Mouse (Mus musculus) CD4-positive, CD25-positive, alpha-beta regulatory T cell, adult 2 months (primary cell): ENCODE data around the gene Cox5b.
"Not testable (repeated sequence)": the region's sequence is repeated elsewhere in the genome, so short reads cannot be mapped to it uniquely, and the experiment has no call there.

ENCODE experiments used
- DNase-seq: peaks from one replicate; pipeline ENCODE4 v3.0.0-alpha.2; 2012; ENCODE audit warnings: low read depth, low spot score

Gene Cox5b

DNA sequence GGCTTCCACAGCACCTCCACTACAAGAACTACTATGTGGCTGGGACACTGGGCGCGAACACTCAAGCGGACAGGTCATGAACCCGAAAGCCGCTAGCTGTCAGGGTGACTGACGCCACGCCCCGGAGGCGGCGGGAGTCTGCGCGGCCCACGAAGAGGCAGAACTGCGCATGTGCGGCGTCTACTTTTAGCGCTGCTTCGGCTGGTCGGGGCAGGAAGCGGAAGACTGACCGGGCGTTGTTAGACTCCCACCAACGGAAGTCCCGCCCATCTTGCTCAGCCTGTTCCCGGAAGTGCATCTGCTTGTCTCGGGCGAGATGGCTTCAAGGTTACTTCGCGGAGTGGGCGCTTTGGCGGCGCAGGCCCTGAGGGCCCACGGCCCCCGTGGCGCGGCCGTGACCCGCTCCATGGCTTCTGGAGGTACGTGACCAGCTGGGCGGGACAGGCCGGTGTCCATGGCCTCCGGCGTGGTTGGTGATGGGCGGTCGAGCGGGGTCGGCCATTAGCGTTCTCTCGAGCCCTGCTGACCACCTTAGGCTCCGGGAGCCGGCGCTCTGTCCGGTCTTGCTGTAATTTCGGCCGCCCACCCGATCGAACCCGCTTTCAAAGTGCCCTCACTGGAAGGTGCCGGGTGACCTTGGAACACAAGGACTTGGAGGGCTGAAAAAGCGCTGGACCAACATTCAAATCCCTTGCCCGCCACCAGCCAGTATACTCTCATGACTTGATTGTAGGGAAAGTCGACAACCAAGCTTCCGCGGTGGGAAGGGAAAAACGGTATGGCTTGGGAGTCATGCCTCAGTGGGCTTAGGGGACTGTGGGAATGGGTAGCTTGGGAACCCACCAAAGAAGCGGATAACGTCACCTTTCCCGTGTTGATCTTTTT lies at the start of gene Cox5b:
Gene Cox5b (plus strand): TSS at position 179 of the 885 bp plus-strand sequence.
- peak; percentile 99 for DNase-seq

DNA sequence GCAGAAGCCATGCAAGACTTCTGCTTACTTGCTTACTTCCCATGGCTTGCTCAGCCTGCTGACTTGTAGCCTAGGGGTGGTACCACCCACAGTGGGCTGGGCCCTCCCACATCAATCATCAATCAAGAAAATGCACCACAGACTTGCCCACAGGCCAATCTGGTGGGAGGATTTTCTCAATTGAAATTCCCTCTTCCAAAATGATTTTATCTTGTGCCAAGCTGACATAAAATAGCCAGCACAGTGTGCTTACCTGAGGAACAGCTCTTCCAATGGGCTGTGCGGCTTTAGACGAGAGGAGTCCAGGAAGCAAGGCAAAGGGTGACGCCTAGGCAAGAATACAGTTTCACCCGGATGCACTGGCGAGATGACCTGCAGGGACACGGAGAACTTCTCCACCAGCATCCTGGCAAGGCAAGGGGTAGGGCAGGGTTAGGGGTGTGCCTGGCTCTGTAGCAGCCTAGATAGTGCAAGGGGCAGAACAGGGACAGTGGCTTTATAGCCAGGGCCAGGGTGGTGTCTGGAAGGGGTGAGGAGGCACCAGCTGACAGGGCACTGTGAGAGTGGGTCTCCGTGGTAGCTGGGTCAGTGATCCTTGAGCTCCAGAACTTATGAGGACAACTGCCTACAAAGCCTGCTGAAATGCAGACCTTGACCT lies 47.2 kb upstream of the Cox5b start:
- DNase-seq = no peak

DNA sequence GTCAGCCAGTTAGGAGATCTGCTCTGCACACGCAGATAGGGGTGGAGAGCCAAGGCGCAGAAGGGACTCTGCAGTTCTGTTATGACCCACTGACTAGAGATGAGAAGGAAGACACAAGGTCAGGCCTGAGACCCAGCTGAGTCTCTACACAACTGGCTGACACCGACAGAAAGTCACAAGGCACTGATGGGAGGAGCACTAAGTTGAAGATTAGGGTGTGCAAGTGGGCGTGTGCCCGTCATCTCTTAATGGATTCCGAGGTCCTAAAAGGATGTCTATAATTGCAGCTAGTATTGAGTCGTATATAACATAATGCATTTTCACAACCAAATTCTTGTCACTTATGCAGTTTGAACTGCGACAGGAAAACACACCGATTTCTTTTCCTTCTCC lies 46.6 kb upstream of the Cox5b start:
- no peak for DNase-seq

DNA sequence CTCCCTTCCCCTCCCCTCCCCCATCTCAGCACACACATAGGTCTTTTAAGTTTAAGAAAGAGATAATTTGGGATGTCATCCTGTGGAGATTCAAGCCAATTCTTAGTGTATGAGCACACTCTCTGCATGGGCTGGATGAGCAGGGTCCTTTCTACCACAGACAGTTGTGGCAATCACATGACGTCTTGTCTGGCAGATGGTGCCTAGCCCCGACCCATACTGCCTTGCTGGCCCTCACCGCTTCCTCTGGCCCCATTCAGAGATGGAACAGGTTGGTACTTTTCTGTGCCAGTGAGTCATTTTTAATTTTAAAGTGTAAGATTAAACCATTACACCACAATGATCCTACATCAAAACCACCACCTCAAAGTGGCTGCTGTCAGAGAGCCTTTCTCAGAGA lies 45.0 kb upstream of the Cox5b start:
- DNase-seq = peak; percentile 41

DNA sequence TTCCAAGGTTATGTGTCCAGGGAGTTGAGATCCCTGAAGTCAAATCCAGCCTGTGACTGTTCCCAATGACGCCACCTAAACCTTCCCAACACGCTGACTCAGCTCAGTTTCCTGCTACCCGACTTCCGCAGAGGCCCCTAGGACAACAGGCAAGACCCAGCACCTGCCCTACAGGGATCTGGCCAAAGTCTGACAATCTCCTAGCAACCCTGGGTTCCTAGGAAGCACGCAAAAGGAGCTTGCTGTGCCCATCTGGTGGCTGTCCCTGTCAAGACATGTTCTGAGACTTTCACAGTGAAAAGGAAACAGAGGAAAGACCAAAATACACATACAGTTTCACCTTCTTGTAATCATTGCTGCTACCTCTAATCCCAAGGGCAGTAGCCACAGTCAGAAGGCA lies 43.6 kb upstream of the Cox5b start:
- DNase-seq = no peak

DNA sequence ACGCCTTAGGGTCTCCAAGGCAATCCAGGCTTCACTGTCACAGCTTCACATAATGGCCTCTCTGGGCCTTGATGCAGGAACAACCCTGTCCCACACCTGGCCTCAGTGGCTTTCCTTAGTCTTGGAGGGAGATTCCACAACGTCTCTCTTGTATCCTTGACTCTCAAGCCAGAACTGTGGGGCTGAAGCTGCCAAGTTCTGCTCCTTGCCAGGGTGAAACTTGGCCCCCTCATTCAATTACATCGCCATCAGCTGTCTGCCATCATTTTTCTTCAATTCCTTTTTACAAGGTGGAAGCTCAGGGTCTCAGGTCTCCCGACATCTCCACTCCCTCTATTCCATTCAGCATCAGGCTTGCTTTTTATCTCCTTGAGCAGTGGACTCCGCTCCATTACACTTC lies 36.2 kb upstream of the Cox5b start:
- DNase-seq = no peak

DNA sequence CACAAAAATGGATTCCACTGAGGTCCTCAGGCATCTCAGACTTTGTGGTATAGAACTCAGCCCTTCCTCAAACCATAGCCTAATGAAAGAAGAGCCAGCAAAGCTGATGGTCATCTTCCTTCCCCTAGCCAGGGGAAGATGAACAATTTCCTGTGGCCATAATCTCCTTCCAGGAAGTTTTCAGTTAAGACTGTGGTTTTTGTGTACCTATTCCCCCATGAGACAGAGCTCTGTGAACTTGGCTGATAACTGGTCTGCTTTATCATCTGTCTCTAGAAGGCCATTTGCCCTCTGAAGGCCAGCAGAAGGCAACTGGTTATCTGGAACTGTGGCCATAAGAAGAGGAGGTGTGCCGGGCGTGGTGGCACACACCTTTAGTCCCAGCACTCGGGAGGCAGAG lies 35.0 kb upstream of the Cox5b start:
- no peak for DNase-seq

DNA sequence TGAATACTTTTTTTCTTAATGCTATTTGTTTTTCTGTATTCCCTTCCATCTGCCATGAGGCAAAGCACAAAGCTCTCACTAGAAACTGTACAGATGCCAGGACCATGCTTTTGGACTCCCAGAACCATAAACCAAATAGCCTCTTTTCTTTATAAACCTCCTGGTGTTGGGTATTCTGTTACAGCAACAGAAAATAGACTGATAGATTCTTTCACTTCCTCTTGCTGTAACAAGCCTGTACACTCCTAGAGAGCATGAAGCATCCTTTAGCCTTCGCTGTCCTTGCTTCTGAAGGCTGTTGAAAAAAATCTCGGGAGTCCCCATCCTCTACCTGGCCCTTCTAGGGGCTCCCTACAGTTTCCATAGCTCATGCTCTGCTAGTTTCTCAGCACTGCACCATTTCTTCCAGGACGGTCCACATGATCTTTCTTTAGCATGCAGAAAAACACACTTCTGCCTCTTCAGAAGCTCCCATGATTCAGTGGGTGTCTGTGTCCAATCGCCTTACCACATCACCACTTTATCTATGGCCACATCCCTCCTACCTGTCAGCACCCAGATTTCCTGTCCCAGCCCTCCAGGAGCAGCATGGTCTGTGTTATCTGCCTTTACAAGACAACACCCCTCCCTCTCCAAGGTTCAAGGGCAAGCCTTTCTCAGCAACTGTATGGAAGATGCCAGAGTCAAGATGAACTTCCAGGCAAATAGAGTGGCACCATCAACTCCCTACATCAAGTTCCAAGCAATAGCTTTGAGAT lies 33.4 kb upstream of the Cox5b start:
- DNase-seq = no peak

DNA sequence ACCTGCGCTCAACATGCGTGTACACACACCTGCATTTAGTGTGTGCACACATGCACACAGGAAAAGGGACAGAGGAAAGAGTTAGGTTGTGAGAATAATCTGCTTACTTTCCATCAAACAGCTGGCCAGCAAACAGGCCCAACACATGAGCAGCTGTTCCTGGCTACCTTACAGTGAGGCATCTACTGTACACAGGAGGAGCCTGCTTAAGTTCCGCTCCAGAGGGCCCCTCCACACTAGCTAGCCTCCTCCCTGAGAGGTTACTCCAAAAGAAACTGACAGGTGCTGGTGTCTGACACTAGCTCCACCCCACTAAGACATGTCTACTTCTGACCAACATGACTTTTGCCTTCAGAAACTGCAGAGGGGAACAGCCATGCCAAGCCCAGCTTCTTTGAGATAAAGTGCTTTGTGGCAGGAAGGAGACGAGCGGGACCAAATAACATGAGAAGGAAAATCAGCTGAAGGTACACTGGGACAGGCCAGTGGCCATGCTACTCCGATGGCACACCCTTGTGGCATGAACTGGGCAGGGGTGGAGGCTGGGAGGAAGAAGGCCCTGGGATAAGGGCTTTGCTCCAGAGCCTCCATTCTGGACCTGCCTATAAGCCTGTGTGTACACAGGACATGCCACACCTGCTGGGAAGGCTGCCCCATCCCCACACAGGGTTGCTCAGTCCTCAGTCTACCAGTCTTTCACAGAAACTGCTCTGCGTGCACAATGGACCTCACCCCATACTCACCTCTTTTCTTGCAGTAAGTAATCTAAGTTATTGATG lies 32.4 kb upstream of the Cox5b start:
- DNase-seq = no peak

DNA sequence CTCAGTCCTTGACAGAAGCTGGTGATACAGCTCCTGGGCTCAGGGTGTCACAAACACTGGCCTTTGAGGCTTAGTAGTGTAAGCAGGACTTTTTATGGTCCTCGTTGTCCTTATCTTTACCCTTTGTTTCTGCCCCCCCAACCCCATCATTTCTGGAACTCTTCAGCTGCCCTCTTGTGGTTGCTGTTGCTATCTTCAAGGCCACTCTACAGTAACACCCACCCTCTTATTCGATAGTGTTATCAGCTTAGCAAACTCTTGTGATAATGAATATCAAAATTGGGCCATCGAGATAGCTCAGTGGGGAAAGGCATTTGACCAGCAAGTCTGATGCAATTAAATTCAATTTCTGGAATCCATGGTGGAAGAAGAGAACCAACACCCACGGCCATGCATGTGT lies 26.8 kb upstream of the Cox5b start:
- no peak for DNase-seq

DNA sequence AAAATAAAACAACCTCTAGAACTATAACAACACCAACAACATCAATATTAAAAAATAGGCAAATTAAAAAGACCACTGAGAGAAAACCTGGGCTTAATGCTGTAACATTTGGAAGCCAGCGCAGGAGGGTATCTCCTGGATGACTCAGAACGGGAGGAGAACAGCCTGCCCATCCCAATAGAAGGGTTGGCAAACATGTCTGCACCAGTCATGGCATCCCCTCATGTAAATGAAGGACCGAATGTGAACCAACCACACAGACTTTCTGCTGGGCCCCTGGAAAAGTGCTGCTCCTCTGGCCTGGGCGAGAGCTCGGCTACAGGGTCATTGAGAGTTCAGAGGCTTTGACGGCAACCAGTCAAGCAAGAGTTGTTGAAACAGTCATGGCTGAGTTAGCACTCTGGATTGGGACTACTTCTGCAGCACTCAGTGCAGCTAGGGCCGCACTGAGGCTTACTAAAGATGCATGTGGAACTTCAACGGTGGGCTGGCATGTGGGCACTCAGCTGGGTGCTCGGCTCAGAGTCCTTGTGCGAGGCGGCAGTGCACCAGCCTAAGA lies 26.0 kb upstream of the Cox5b start:
- no peak for DNase-seq

DNA sequence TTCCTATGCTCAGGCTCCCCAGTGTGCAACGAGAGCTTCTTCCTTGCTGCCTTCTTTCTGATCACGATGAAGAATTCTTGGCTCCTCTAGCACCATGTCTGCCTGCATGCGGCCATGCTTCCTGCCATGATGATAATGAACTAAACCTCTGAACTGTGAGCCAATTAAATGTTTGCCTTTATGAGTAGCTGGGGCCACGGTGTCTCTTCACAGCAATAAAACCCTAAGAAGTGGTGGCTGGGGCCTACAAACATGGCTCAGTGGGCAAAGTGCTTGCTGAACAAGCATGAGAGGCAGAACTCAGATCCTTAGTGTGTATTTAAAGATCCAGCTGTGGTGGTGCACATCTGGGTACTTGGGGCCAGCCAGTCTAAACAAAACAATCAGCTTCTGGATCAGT lies 25.3 kb upstream of the Cox5b start:
- no peak for DNase-seq

DNA sequence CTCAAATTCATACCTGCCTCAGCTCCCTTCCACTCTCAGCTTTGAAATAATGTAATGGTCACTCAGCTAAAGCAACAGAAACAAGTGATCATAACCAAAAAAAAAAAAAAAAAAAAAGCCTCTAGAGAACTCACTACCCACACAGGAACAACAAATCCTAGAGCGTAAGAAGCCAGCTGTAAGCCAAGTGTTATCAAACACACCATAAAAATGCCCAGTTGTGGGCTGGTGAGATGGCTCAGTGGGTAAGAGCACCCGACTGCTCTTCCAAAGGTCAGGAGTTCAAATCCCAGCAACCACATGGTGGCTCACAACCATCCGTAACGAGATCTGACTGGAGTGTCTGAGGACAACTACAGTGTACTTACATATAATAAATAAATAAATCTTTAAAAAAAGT lies 23.2 kb upstream of the Cox5b start:
- DNase-seq = not testable (repeated sequence)

DNA sequence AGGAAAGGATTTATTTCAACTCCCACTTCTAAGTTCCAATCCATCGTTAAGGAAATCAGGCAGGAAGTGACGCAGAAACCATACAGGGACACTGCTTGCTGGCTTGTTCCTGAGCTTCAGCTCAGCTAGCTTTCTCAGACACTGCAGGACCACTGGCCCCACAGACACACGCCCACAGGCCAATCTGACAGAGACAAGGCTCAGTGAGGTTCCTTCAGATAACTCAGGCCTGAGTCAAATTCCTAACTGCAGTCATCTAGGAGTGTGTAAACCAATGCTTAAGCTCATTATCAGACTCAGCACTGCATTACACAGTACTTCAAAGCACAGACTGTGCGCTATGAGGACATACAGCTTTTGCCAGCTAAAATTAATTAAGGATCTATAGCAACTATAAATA lies 21.0 kb upstream of the Cox5b start:
- no peak for DNase-seq

DNA sequence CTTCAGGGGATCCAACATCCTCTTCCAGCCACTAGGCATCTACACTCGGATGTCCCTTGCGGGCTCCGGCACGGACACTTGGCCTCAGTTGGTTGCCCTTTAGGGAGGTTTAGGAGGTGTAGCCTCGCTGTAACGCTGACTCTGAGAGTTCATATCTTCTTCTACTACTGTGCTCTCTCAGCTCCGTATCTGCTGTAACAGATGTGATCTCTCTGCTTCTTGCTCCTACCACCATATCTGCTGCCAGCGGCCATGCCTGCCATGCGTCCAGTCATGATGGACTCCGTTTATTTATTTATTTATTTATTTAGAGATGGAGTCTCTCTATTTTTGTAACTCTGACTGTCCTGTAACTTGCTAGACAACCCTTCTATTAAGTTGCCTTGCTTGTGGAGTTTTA lies 20.0 kb upstream of the Cox5b start:
- no peak for DNase-seq

DNA sequence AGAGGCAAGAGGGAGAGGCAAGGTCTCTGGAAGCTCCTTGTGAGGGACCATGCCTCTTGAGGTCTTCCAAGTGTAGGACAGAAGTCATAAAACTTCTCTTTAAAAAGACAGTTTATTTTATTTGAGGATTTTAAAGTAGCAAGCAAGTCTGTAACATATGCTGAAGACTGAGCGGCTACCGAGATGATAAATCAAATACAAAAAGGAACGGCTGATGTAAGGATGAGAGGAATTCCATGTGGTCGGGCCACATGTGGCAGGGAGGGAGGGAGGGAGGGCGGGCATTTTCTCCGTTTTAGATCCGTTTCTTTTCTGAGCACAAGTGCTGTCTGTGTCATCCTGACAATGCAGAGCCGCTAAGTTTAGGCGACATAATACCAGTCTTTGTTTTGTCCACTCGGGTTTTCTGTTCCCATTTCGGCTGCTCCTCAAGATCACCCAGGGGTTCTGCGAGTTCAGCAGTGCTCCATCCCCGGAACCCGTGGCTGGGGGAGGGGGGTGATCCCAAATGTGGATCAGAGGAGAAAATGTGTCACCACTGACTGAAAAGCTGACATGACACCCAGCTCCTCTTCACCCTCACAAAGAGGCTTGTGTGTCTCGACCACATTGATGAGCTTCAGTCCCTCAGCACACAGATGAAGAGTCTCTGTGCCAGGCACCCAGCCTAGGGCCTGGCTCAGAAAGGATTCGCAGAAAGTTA lies 18.4 kb upstream of the Cox5b start:
- DNase-seq = no peak

DNA sequence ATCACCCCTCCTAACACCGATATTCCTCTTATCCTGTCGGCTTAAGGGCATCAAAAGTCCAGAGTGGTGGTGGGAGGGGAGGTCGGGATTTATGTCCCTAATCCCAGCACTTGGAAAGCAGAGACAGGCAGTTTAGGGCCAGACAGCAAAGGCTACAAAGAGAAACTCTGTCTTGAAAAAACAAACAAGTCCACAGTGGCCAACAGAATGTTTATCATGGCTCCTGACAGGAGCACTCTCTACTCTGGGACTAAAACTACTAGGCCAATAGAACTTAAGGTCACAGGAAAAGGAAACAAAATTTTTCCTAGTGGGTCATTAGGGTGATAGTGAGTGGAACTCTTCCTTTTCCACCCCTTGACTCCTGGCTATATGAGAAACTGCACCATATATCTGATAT lies 16.3 kb upstream of the Cox5b start:
- no peak for DNase-seq

DNA sequence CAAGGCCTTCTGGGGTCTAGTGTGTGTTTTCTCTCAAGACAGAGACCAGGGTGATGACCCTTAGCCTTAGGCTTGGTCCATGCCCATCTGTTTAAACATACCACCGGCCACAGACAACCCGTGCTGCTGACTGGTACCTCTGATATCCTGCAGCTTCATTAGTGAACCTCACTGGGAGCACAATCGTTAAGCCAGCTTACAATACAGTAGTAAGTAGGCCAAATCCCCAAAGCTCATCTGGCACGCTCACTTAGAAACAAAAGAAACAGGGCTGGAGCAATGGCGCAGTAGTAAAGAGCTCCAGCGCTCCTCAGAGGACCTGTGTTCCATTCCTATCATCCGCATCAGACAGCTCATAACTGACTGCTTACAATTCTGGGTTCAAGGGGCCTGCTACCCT lies 10.4 kb upstream of the Cox5b start:
- DNase-seq = no peak

DNA sequence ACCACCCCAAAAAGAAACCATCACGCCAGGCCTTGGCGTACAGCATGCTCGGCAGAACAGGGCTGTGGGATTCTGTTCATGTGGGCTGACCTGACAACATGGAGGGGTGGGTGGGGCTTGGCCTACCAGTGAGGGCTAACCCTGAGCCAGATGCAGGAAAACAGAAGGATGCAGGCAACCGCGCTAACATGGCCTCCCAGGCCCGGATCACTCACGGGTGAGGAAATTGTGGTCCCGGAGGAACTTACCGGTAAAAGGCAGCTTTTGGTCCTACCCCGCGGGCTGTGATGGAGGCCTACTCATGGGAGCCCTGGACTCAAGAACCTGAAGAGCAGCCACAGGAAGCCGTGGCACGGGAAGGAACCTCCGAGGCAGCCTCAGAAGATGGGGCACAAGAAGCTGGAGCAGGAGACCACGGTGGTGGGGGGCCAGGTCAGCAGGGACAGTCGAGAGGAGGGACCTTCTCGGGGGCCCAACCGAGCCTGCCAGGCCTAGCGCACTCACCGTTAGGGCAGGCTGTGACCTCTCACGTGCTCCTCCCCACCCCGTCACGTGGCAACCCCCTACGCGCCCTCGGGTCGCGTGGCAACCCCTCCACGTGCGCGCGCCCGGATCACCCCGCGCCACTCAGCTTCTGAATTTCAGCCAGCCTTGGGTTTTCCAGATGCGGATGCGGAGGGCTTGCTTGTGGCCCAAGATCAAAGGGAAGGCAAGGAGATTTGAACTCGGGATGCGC lies 8.5 kb upstream of the Cox5b start, which contains the start of gene Fam178b:
Gene Fam178b (minus strand): TSS at position 564 of the 736 bp plus-strand sequence.
- DNase-seq = no peak
